ENCODE assay signal across 8 mouse cellular contexts in genomic region chr14:21982096-21982591, GRCm38 (mm10). TPM values are rescaled to one million over a fixed set of nuclear protein-coding genes. Genes with fewer than 3 reads are reported as not detected.
DNase-seq lines count a peak whose midpoint lies in the region; ATAC-seq and TF ChIP-seq lines count a peak whose summit lies in the region.
"Had no signal": no experiment of that assay in that cellular context is flagged by ENCODE, and none has a peak within 500 bp of the region (broad histone marks: within the 10 kb centered on the region; RNA-seq: fewer than 3 reads in every experiment).

No protein-coding gene starts in this region.

- peak overlapping the region; percentile 39 for H3K4me2 ChIP-seq in forebrain, embryonic 15.5 days (replicated peaks)
- peak overlapping the region; percentile 75 for H3K4me2 ChIP-seq in kidney, embryonic 14.5 days (replicated peaks; ENCODE audit: low read depth, low read length)
- peak overlapping the region; percentile 88 for H3K4me2 ChIP-seq in neural tube, embryonic 12.5 days (replicated peaks)

- TF ChIP-seq CTCF in spleen, adult 2 months (IDR thresholded peaks at IDR 0.05; ENCODE audit: extremely low read depth, insufficient read depth, insufficient read length, insufficient replicate concordance), result no peak

- WGBS in spleen, adult 2 months, result 47% methylated on average over 14 of the region's 14 CpGs
- 22% methylated on average over 14 of the region's 14 CpGs for WGBS in forebrain, embryonic 15.5 days
- WGBS in kidney, embryonic 14.5 days, result 13% methylated on average over 14 of the region's 14 CpGs
- 5% methylated on average over 14 of the region's 14 CpGs for WGBS in neural tube, embryonic 12.5 days

- no peak for DNase-seq in spleen, adult 2 months (ENCODE audit: low read depth in 1 of 2, low spot score in 2 of 2)
- DNase-seq in spleen, postnatal 10 days (ENCODE audit: low spot score in 2 of 2), result no peak
- no peak for DNase-seq in layer of hippocampus, adult 9-10 months (ENCODE audit: low spot score)

- ATAC-seq in forebrain, embryonic 15.5 days (replicated peaks), result no peak
- ATAC-seq in kidney, embryonic 14.5 days (ENCODE audit: low FRiP score, low TSS enrichment), result peak; percentile 23
- ATAC-seq in neural tube, embryonic 12.5 days (ENCODE audit: low FRiP score, low read depth), result no peak
- no peak for ATAC-seq in erythroid progenitor cell, adult 5-6 weeks (replicated peaks; ENCODE audit: low FRiP score, poor library complexity, severe bottlenecking)

- peaks cover 36% of the 10 kb centered on the region for H3K27me3 ChIP-seq in spleen, adult 2 months (ENCODE audit: control insufficient read depth, insufficient read depth, low read length)
- H3K27me3 ChIP-seq in forebrain, embryonic 15.5 days, result peaks cover 53% of the 10 kb centered on the region
- H3K27me3 ChIP-seq in kidney, embryonic 14.5 days (ENCODE audit: control insufficient read depth, insufficient read depth, low read length), result no peaks in the 10 kb centered on the region
- no peaks in the 10 kb centered on the region for H3K27me3 ChIP-seq in neural tube, embryonic 12.5 days (replicated peaks)

- H3K9me3 ChIP-seq in forebrain, embryonic 15.5 days, result no peaks in the 10 kb centered on the region
- no peaks in the 10 kb centered on the region for H3K9me3 ChIP-seq in kidney, embryonic 14.5 days (ENCODE audit: control insufficient read depth, low read length)
- H3K9me3 ChIP-seq in neural tube, embryonic 12.5 days, result no peaks in the 10 kb centered on the region

- H3K9ac ChIP-seq in forebrain, embryonic 15.5 days (replicated peaks), result 0 out of 2 replicates have a peak overlapping the region, but pooled peaks have one; percentile 20
- H3K9ac ChIP-seq in kidney, embryonic 14.5 days (ENCODE audit: low read depth, low read length), result peak overlapping the region; percentile 78
- peak overlapping the region; percentile 88 for H3K9ac ChIP-seq in neural tube, embryonic 12.5 days
- H3K9ac ChIP-seq: liver, embryonic 14.5 days had no signal

- TF ChIP-seq POLR2A in spleen, adult 2 months (IDR thresholded peaks at IDR 0.05; ENCODE audit: low read depth, low read length), result no peak

- peaks cover 7% of the 10 kb centered on the region; the same call in 1 of the 2 replicates for H3K4me1 ChIP-seq in spleen, adult 2 months (ENCODE audit: control insufficient read depth, insufficient read depth, insufficient read length)
- H3K4me1 ChIP-seq in forebrain, embryonic 15.5 days, result peaks cover 48% of the 10 kb centered on the region
- peaks cover 8% of the 10 kb centered on the region; the same call in 1 of the 2 replicates for H3K4me1 ChIP-seq in kidney, embryonic 14.5 days (ENCODE audit: control insufficient read depth, insufficient read depth, low read length)
- H3K4me1 ChIP-seq in neural tube, embryonic 12.5 days, result peaks cover 11% of the 10 kb centered on the region

- H3K36me3 ChIP-seq in spleen, adult 2 months (ENCODE audit: control insufficient read depth, insufficient read depth, low read length), result 0 out of 2 replicates have a peak, but pooled peaks cover 2% of the 10 kb centered on the region
- no peaks in the 10 kb centered on the region for H3K36me3 ChIP-seq in forebrain, embryonic 15.5 days
- H3K36me3 ChIP-seq in kidney, embryonic 14.5 days (ENCODE audit: control insufficient read depth, insufficient read depth, low read length), result peaks cover 28% of the 10 kb centered on the region
- H3K36me3 ChIP-seq in neural tube, embryonic 12.5 days, result peaks cover 15% of the 10 kb centered on the region

- H3K27ac ChIP-seq in spleen, adult 2 months (ENCODE audit: insufficient read depth, low read length), result peak overlapping the region; percentile 67
- peak overlapping the region; percentile 45; the same call in 1 of the 2 replicates for H3K27ac ChIP-seq in forebrain, embryonic 15.5 days (replicated peaks)
- H3K27ac ChIP-seq in kidney, embryonic 14.5 days (ENCODE audit: low read depth, low read length), result peak overlapping the region; percentile 93
- H3K27ac ChIP-seq in neural tube, embryonic 12.5 days, result peak overlapping the region; percentile 75
- H3K27ac ChIP-seq: liver, embryonic 14.5 days had no signal

- 0 out of 2 replicates have a peak overlapping the region, but pooled peaks have one; percentile 6 for H3K4me3 ChIP-seq in spleen, adult 2 months (ENCODE audit: extremely low read depth, insufficient read depth, insufficient read length)
- peak overlapping the region; percentile 28 for H3K4me3 ChIP-seq in forebrain, embryonic 15.5 days
- H3K4me3 ChIP-seq in kidney, embryonic 14.5 days (ENCODE audit: low read length), result peak overlapping the region; percentile 99
- peak overlapping the region; percentile 51 for H3K4me3 ChIP-seq in neural tube, embryonic 12.5 days

RNA-seq across cellular contexts. Expression of gene Zfp503, which starts 7.3 kb away (rescaled TPM):
- 8.8 and 13.9 TPM in 2 replicates for polyA plus RNA-seq in spleen, adult 2 months (2012; rRNA removed)
- 7.4 TPM in 2 replicates for polyA plus RNA-seq in forebrain, embryonic 15.5 days (2015; fragmentation: Nextera tagmentation; extraction: Ambion mirVana)
- 26.7 and 44.3 TPM in 2 replicates for polyA plus RNA-seq in kidney, embryonic 14.5 days (2014; fragmentation: Nextera tagmentation; extraction: Ambion mirVana)
- polyA plus RNA-seq in neural tube, embryonic 12.5 days (2016; fragmentation: Nextera tagmentation; extraction: Ambion mirVana), result 44.1 and 44.4 TPM in 2 replicates
- not detected in 2 replicates for total RNA-seq in erythroid progenitor cell, adult 5-6 weeks (2015; ENCODE audit: low replicate concordance)
- not detected in 2 replicates for total RNA-seq in erythroid progenitor cell, adult 5-6 weeks (2017; ENCODE audit: low replicate concordance)

RNA-seq across cellular contexts. Expression of gene Lrmda, which starts 37.4 kb away (rescaled TPM):
- 0.37 and 0.68 TPM in 2 replicates for polyA plus RNA-seq in spleen, adult 2 months (2012; rRNA removed)
- 0.15 TPM in 1 of 2 replicates, not detected in the other for polyA plus RNA-seq in forebrain, embryonic 15.5 days (2015; fragmentation: Nextera tagmentation; extraction: Ambion mirVana)
- 0.29 and 0.53 TPM in 2 replicates for polyA plus RNA-seq in kidney, embryonic 14.5 days (2014; fragmentation: Nextera tagmentation; extraction: Ambion mirVana)
- 0.33 and 0.40 TPM in 2 replicates for polyA plus RNA-seq in neural tube, embryonic 12.5 days (2016; fragmentation: Nextera tagmentation; extraction: Ambion mirVana)
- total RNA-seq in erythroid progenitor cell, adult 5-6 weeks (2015; ENCODE audit: low replicate concordance), result 12.2 TPM in 1 of 2 replicates, not detected in the other
- not detected in 2 replicates for total RNA-seq in erythroid progenitor cell, adult 5-6 weeks (2017; ENCODE audit: low replicate concordance)

Comparison
In these comparisons a context has a peak if more than half of its experiments do, and no peak if none do; other contexts are left out.
1. H3K4me3 ChIP-seq: peak in every context shown above with its lines; median percentile 99 in kidney, embryonic 14.5 days; 51 in neural tube, embryonic 12.5 days; 28 in forebrain, embryonic 15.5 days; 6 in spleen, adult 2 months.
2. H3K9ac ChIP-seq: peak in every context shown above with its lines; median percentile 88 in neural tube, embryonic 12.5 days; 78 in kidney, embryonic 14.5 days; 20 in forebrain, embryonic 15.5 days.